Mouse (Mus musculus): ENCODE data around the gene Fgf10.

The Fgf10 gene

DNA sequence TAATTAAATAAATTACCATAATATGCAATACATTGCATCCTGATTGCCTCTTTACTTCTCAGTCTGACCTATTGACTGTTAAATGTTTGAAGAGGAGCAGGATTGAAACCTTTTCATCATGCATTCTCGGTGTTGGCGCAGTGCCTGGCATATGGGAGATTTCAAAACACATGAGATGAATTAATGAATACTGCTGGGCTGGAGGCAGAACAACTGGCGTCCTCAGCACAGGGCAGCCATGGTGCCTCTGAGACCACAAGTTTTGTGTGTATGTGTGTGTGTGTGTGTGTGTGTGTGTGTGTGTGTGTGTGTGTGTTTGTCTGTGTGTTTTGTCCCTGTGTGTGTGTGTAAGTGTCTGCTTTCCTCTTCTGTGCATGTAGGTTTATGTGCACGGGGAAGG, 165.5 kb downstream of the Fgf10 start:
- DNase-seq (ENCODE audit: low read depth, low spot score) = no peak
